Mouse (Mus musculus) spleen, postnatal 14 days (tissue): ENCODE data around the gene Nek5.

Experiments
- DNase-seq, 2 experiments: peaks; one replicate each; pipeline ENCODE4 v3.0.0; 2021 to 2022; ENCODE audit warnings: low spot score in 2 of 2

The Nek5 gene

DNA sequence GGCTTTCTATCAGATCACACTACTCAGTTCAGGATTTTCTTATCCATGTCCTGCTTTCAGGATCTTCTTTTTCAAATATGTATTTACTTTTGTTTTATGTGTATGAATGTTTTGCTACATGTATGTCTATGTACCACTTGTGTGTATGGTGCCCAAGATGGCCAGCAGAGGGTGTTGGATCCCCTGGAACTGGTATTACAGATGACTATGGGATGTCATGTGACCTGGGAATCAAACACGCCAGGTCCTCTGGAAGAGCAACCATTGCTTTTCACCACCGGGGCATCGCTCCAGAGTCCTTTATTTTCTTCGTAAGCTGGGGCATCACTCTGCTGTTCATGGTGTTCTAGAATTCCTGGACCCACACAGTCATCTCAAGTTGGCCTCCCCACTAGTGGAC, 35.6 kb downstream of the Nek5 start:
- DNase-seq: no peak

DNA sequence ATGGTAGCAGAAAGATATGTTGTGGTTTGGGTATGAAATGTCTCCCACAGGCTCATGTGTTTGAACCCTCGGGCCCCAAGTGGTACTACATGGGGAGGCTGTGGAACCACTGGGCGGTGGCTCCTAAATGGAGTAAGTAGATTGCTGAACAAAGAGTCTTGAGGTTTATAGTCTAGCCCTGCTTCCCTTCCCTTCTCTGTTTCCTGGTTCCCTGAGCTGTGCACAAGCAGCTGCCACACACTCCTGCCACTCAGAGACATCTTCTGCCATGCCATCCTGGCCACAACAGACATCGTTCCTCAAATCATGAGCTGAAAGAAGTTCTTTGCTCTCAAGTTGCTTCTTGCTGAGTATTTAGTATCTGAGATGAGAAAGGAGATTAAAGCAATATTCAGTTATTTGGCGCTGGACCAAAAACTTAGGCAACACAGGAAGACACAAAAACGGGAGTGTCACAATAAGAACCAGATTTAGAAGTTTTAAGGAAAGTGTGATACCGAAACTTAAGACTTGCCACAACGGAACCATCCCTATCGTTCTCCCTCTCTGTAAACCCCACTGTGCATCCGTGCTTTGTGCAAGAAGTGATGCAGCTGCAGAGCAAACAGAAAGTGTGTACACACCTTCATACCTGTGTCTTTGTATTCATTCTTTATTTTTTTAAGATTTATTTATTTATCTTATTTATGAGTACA, 45.4 kb downstream of the Nek5 start:
- no peak for DNase-seq

DNA sequence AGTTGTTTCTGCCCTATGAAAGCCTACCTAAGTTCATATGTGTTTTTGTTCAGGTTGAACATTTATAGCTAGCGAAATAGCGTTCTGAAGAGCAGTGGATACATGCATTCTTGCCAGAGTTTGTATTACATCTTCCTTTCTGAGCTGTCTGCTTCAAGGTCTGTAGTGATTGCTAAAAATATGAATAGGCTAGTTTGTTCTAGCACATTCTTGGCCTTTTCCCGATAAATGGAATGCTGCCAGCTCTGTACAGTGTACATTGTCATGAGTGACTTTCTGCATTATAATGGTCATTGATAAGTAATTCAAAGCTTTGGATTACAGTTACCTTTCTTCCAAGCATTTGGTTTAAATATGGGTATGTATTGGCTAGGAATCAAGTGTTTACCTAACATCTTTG, 63.7 kb downstream of the Nek5 start:
- no peak for DNase-seq

DNA sequence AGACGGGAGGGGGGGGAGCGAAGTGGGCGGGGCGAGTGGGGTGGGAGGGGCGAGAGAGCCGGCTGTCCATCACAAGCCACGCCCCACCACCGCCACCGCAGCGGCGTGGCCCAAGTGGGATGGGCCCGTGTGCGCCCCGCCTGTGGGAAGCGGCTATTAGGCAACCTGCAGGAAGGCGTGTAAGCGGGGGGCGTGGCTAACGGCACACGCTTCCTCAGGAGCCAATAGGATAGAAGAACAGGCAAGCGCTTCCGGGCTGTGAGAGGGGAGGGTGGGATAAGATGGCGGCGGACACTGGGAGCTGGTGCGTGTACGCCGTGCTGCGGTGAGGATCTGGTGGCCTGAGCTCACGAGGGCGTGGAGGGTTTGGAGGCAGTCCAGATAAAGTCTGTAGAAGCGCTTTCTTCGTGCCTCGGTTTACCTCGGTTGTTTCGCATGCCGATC, 64.4 kb downstream of the Nek5 start, which contains the start of gene Alg11:
TSS of gene Alg11 (plus strand) at position 276 of the 444 bp plus-strand sequence.
- peak; percentile 90 to 94 for DNase-seq

DNA sequence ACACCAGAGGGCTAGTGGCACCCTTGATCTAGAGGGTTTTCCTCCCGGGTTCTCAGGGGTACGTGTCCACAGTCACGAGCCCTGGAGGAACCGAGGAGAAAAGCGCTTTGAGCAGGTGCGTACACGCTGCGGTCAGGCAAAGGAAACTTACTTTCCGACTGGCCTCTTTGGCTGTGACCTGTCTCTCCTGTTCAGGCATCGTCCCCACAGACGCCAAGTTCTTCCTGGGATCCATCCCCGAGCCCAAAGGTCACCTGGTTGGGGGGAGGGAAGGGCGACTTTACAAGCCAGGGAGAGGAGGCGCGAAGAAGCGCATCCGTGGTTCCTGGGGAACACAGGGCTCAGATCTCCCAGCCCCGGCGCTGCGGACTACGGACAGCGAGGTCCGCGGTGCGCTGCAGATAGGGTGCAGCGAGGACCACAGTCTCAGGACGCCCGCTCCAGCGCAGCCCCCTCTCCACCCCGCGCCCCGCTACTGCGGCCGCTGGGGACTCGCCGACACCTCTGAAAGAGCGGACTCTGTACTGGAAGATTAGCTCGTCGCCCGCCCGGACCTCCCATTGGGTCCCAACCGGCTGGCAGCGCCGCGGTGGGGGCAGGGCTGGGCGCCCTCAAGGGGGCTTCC, 64.9 kb downstream of the Nek5 start, which contains the start of gene Atp7b:
TSS of gene Atp7b (minus strand) at position 485 of the 625 bp plus-strand sequence.
- peak in 1 of 2 experiments; percentile 20 for DNase-seq

DNA sequence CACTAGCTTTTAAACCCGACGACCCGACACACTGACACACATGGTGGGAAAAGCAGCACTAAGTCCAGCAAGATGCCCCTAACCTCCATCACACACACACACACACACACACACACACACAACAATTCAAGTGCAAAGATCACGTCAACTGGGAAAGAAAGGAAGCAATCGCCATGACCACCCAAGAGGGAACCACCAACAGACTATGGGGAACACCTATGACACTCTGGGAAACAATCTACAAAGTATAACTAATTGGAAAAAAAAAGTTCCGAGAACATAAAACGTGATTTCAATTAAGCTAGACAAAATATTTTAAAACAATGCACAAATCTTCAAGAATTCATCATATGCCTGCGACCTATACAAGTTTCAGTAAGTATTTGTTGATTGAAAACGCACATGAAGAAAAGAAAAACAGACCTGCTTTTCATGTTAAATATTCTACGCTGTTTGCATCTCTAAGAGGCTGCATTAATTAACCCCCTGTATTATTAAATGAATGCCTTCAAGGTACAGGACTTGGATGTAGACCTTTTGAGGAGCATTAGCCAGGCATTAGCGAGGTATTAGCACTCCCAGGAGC, 65.6 kb downstream of the Nek5 start:
- no peak for DNase-seq

DNA sequence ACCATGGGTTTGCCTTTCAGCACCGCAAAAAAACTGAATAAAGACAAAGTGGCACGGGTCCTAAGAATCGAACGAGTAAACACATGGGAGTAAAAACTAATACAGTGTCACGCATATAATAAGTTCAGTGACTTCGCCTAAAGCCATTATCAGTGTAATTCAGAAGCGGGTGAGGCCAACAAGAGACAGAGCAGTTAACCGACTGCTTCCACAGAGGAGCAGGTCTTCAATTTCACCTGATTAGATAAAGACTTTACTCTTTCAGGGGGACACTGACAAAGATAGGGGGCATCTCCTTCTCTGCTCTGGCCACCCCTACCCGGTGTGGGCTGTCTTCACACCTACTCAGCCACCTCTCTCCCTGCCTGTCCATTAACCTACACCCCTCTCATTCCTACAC, 66.5 kb downstream of the Nek5 start:
- no peak for DNase-seq

DNA sequence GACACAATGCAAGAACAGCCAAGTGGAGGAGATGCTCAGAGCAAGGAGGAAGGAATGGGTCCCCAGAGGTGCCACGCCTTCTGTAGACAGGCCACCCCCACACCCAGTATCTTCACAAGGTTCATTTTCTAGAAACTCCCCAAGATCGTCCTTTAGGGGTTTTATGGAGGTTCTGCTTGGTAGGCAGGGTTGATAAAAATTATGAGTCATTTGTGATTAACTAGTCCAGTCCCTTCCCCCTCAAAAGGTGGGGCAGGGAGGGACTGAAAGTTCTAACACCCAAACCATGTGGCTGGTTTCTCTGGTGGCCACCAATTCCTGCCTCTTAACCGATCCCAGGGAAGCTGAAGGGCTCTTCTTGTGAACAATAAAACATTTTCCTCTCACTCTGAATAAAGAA, 68.0 kb downstream of the Nek5 start:
- DNase-seq: no peak

DNA sequence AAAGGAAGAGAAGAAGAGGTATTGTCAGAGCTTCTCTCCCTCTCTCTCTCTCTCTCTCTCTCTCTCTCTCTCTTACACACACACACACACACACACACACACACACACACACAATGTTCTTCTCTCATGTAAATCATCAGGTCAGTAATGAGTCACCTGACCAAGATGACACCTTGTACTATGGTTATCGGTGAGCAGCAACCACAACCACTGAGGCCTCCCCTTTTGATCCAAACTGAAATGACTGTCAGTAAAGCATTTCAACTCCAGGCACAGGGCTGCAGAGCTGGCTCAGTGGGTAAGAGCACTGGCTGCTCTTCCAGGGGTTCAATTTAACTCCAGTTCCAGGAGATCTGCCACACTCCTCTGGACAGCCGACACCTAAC, 69.4 kb downstream of the Nek5 start:
- DNase-seq: no peak

DNA sequence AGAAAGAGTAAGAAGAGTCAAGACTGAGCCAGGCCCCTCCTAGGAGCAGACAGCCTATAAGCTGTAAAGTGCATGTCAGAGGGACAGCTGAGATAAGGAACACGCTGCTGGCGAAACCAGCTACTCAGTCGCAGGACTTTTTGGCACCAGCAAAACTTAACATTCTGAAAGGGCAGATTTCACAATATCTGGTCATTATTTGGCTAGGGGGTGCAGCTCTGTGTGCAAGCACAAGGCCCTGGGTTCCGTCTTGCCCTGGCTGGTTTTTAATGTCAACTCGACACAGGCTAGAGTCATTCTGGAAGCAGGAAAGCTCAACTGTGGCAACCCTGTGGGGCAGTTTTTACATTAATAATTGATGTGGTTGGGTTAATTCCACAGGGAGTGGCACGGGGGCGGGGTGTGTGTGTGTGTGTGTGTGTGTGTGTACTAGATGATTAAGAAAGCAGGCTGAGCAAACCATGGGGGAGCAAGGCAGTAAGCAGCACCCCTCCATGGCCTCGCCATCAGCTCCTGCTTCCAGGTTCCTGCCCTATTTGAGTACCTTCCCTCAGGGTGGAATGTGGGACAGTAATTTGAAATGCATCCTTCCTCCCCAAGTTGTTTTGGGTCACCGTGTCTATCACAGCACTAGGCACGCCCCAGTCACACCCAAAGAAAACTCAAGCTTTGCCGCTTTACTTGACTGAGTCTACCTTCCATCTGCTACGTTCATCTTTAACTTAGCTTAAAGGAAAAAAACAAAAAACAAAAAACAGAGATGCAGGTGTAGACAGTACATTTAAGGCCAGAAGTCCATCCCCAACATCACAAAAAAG, 70.0 kb downstream of the Nek5 start:
- no peak for DNase-seq

DNA sequence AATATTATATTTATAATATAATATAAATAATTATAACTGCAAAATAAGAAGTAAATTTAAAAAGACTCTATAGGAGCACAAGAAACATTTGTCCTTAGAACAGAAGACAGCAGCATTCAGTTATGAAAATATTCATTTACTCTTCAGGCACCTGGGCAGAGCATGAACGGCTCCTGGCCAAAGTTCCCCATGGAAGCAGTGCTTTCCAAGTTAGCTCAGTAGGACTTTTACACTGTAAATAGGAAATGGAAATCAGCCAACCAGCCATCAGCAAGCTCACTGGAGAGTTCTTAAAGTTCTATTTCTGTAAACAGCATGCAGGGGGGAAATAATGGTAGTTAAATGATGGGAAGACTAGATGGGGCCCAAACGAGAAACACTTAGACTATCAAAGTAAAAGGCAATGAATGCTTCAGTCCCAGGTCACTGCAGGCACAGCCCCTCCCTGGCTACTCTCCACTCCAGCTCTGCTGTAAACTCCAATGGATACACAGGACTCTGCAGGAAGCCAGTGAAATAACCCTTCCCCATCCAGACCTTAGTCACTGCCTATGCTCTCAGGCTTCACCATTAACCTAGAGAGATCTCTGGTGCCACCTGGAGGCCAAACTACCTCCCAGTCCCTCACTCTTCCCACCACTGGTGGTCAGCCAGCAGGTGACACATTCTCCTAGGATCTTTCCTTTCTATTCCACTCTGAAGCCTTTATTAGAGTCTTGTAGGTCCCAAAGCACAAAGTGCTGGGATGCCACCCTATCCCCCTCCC, 77.0 kb downstream of the Nek5 start:
- peak in 1 of 2 experiments; percentile 28 for DNase-seq

DNA sequence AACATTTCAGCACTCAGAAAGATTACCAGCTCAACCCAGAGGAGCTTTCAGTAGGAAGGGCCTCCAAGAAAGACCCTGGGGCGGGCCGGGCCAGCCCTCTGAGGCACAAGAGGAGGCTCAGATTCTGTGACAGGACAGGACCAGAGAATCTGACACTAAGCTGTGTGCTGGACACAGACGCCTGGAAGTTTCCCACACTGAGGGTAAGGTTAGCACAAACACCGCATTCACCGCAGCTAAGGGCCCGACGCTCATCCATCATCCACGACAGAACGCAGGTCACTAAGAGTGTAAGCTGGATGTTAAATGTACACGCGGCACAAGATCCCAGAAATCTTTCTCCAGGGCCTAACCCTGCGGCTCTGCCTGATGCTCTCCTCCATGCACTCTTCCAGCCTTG, 81.1 kb downstream of the Nek5 start:
- no peak for DNase-seq

DNA sequence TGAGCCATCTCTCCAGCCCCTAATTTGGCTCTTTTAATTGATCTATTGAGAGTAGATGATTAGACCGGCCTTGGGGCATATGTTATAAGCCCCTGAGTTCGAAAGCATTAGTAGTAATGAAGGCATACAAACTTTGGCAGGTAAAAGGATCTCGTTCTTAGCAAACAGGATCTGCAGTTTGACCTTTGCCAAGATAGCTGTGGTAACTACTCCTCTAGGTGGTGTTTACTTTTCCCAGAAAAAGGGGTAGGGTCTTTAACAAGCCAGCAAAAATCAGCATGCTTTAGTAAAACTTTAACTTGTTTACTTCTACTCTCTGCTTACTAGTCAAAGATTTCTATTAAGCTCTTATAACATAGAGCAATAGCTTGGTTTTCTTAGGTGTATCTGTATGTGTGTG, 82.3 kb downstream of the Nek5 start:
- DNase-seq: no peak

DNA sequence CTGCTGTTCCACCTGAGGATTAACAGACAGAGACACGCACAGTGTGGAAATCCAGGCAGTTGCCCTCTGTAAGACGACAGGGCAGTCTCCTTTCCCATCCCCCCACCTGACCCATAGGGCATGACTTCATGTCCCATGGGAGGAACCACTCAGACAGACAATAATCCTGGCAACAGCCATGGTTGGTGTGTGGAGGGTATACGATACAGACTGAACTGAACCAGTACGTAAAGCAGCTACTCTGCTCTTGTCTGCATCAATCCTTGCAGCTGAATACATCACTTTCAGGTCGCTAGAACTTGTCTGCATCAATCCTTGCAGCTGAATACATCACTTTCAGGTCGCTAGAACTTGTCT, 84.7 kb downstream of the Nek5 start:
- DNase-seq: no peak

DNA sequence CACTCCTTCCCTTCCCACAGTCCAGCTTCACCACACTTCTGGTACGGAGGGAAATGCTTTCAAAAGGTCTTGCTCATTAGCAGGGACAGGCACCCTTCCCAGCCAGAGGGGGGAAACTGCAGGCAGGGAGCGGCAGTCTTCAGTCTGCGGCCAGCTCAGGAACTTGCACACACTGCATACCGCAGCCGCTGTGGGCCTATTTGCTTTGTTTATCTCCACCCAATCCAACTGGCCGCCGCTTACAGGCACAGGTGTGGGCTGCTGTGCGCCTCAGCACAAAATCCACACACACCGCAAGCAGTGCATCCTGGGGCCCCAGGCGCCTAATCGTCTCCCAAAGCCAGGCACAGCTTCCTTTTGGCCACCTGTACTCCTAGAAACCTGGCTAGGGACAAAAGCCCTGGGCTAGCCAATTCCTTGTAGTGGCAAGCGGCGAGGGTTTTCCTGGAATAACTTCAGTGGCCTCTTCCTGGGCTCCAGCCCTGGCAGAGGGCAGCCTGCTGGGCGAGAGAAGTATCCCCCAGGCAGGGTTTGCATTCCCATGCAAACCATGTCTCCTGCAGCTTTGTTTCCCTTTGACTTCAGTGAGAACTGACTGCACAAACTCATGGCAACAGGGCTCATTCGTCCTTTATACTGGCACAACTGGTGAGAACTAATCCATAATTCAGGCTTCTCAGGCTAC, 85.2 kb downstream of the Nek5 start:
- no peak for DNase-seq

DNA sequence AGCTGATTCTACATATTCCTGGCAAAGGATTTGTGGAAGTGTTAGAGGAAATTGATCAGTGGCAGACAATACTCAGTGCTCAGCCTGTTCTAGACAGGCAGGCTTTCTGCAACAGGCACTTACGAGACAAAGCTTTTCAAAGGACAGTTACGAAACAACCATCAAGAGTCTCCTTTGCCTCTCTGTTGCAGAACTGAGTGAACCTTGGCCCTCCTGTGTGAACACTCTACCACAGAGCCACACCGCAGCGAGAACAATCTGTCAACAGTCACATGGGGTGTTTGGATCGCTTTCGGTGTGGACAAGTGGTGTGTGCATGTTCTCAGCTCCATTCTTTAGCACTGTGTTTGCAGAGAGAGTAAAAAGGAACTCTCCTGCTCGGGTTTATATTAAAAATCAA, 87.8 kb downstream of the Nek5 start:
- DNase-seq: no peak

DNA sequence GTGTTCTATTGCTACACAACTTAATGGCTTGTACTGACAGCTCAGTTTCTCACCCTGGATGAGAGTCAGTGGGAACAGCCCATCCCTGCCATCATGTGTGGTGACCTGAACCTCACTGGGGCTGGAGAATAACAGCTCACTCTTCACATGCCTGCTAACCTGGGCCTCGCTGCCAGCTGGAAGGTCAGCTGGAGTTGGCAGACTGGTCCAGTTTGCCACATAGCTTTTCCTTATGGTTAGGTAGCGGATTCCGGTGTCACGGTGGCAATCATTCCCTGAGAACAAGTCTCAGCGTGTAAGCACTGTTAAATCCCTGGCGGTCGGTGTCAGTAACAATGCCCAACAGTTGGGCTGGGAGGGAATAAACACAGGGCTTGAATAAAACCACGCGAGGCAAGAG, 88.7 kb downstream of the Nek5 start:
- no peak for DNase-seq

DNA sequence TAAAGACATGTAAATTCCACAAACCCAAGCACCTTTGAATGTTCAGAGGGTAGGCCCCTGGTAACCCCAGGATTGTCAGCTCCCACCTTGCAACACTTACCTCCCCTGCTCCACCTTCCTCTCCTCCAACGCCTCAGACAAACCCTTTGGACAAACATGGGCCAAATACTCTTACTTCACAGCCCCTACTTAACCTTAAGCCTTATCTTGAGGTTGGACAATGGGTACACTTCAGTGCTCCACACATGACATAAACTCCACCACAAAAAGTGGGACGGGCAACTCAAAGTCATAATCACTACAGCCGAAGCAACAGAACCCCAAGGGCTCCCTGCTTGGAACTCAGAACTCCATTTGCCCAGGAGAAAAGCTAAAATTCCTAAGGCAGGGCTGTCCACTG, 93.9 kb downstream of the Nek5 start:
- DNase-seq: no peak

DNA sequence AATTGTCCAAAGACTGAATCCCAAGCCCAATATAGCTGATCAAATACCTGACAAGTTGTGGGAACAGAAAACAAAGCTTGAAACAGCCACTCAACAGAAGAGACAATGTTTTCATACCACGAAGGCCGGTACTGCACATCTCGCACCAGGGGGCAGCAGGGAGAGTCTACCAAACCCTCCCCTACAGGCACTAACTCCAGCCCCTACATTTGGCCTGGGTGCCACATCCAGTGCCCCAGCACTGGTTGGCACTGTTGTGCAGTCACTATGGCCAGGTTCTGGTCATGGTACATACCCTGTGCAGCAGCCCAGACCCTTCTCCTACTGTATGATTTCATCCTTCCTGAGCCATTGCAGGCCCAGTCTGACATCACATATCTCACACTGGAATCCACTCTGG, 95.9 kb downstream of the Nek5 start:
- no peak for DNase-seq

DNA sequence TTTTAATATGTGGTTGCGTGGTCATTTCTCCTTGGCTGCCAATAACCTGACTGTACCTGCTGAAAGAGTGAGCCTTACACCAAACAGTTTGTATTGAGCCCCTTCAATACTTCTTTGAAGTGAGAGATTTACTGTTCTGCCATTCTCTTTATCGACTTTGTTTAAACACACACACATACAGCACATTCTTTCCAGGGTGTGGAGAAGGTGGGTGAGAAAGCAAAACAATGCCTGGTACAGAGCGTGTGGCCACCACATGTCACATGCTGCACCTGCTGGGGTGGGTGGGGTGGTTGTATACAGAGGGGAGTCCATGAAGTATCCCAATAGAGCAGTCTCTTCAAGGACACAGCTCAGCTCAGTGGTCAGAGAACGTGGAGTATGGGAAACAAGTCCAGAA, 99.6 kb downstream of the Nek5 start:
- DNase-seq: no peak
